Mouse (Mus musculus): ENCODE measurements around the gene Tdgf1. TPM values are rescaled to one million over a fixed set of nuclear protein-coding genes. Genes with fewer than 3 reads are reported as not detected.

Gene Tdgf1
- total and polyA plus RNA-seq, 2 experiments from 2014 or later: not detected

GRCm38 (mm10) chr9:110933850-110934437, 12.0 kb downstream of the Tdgf1 start:
- Histone ChIP-seq H3K4me3 (ENCODE audit: low read depth, low read length) (no peak overlapping the region), H3K9ac (replicated peaks; ENCODE audit: low read length, poor library complexity, severe bottlenecking) (no peak overlapping the region), H3K27ac (ENCODE audit: low read depth, low read length) (peak overlapping the region; percentile 51), H3K4me2 (ENCODE audit: low read depth, low read length, poor library complexity, severe bottlenecking) (no peak overlapping the region), H3K27me3 (ENCODE audit: insufficient read depth, low read length) (no peaks in the 10 kb centered on the region), H3K36me3 (ENCODE audit: insufficient read depth, low read length) (no peaks in the 10 kb centered on the region), H3K4me1 (ENCODE audit: insufficient read depth, low read length) (0 out of 2 replicates have a peak, but pooled peaks cover 3% of the 10 kb centered on the region), H3K9me3 (ENCODE audit: low read length) (no peaks in the 10 kb centered on the region)
- peak; percentile 83 for DNase-seq (ENCODE audit: low spot score)
- WGBS: 53% methylated on average over 12 of the region's 12 CpGs
- TF ChIP-seq CTCF (IDR thresholded peaks at IDR 0.05): no peak
- peak; percentile 78 for ATAC-seq (ENCODE audit: low FRiP score)

- H3K27ac ChIP-seq (ENCODE audit: low read depth, low read length): no peak overlapping the region
- H3K36me3 ChIP-seq (ENCODE audit: insufficient read depth, low read length): no peaks in the 10 kb centered on the region
These were observed 14.4 kb downstream of the Tdgf1 start for GRCm38 (mm10) chr9:110931573-110931972.

GRCm38 (mm10) chr9:110922759-110923158, 23.2 kb downstream of the Tdgf1 start:
- no peaks in the 10 kb centered on the region for H3K4me1 ChIP-seq (ENCODE audit: insufficient read depth, low read length)
- no peak overlapping the region for H3K27ac ChIP-seq (ENCODE audit: low read depth, low read length)
- WGBS: 23% methylated on average over 7 of the region's 7 CpGs

More at GRCm38 (mm10) chr9:110931573-110931972, 14.4 kb downstream of the Tdgf1 start:
- no peaks in the 10 kb centered on the region for H3K9me3 ChIP-seq (ENCODE audit: low read length)
- no peak for TF ChIP-seq CTCF (IDR thresholded peaks at IDR 0.05)
- no peak overlapping the region for H3K9ac ChIP-seq (replicated peaks; ENCODE audit: low read length, poor library complexity, severe bottlenecking)
- H3K4me2 ChIP-seq (ENCODE audit: low read depth, low read length, poor library complexity, severe bottlenecking): no peak overlapping the region
- H3K4me1 ChIP-seq (ENCODE audit: insufficient read depth, low read length): 0 out of 2 replicates have a peak, but pooled peaks cover 3% of the 10 kb centered on the region
- 61% methylated on average over 6 of the region's 6 CpGs for WGBS
- DNase-seq (ENCODE audit: low spot score): peak; percentile 41
- no peaks in the 10 kb centered on the region for H3K27me3 ChIP-seq (ENCODE audit: insufficient read depth, low read length)
- no peak overlapping the region for H3K4me3 ChIP-seq (ENCODE audit: low read depth, low read length)
- no peak for ATAC-seq (ENCODE audit: low FRiP score)

GRCm38 (mm10) chr9:110920665-110921419, 25.1 kb downstream of the Tdgf1 start:
- no peak overlapping the region for H3K27ac ChIP-seq (ENCODE audit: low read depth, low read length)
- H3K36me3 ChIP-seq (ENCODE audit: insufficient read depth, low read length): no peaks in the 10 kb centered on the region
- no peak overlapping the region for H3K4me3 ChIP-seq (ENCODE audit: low read depth, low read length)
- no peaks in the 10 kb centered on the region for H3K9me3 ChIP-seq (ENCODE audit: low read length)
- H3K4me2 ChIP-seq (ENCODE audit: low read depth, low read length, poor library complexity, severe bottlenecking): no peak overlapping the region
- DNase-seq (ENCODE audit: low spot score): no peak
- no peak for TF ChIP-seq CTCF (IDR thresholded peaks at IDR 0.05)
- no peaks in the 10 kb centered on the region for H3K27me3 ChIP-seq (ENCODE audit: insufficient read depth, low read length)
- no peaks in the 10 kb centered on the region for H3K4me1 ChIP-seq (ENCODE audit: insufficient read depth, low read length)
- WGBS: 48% methylated on average over 15 of the region's 15 CpGs
- no peak overlapping the region for H3K9ac ChIP-seq (replicated peaks; ENCODE audit: low read length, poor library complexity, severe bottlenecking)
- no peak for ATAC-seq (ENCODE audit: low FRiP score)

More at GRCm38 (mm10) chr9:110922759-110923158, 23.2 kb downstream of the Tdgf1 start:
- Histone ChIP-seq H3K36me3 (ENCODE audit: insufficient read depth, low read length) (no peaks in the 10 kb centered on the region), H3K4me3 (ENCODE audit: low read depth, low read length) (no peak overlapping the region), H3K9me3 (ENCODE audit: low read length) (no peaks in the 10 kb centered on the region), H3K27me3 (ENCODE audit: insufficient read depth, low read length) (no peaks in the 10 kb centered on the region), H3K4me2 (ENCODE audit: low read depth, low read length, poor library complexity, severe bottlenecking) (no peak overlapping the region), H3K9ac (replicated peaks; ENCODE audit: low read length, poor library complexity, severe bottlenecking) (no peak overlapping the region)
- DNase-seq (ENCODE audit: low spot score): peak; percentile 86
- no peak for ATAC-seq (ENCODE audit: low FRiP score)
- peak; percentile 92 for TF ChIP-seq CTCF (IDR thresholded peaks at IDR 0.05)

DNA sequence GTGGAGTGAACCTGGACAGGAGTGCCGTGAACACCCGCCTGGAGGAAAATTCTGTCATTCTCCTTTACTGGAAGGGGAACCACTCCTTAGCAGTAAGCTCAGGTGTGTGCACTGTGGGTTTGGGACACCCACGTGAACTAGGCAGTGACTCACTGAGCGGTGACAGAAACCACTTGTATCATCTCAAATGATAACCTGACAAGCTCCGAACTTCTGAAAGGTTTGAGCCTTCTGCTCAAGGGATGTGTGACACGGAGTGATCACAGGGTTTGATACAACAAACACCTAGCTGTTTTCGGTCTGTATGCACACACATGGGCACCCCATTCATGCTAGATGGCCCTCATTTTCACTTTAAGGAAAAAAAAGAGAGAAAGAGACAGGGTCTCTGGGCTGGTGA, 29.2 kb downstream of the Tdgf1 start, which contains the start of gene Fam240a:
Gene Fam240a (minus strand): TSS at position 76 of the 400 bp plus-strand sequence.
- no peaks in the 10 kb centered on the region for H3K4me1 ChIP-seq (ENCODE audit: insufficient read depth, low read length)
- H3K4me3 ChIP-seq (ENCODE audit: low read depth, low read length): no peak within 1 kb of the TSS
- no peaks in the 10 kb centered on the region for H3K27me3 ChIP-seq (ENCODE audit: insufficient read depth, low read length)
- no peak within 1 kb of the TSS for H3K27ac ChIP-seq (ENCODE audit: low read depth, low read length)
- no peak for TF ChIP-seq CTCF (IDR thresholded peaks at IDR 0.05)
- DNase-seq (ENCODE audit: low spot score) (no peak), ATAC-seq (ENCODE audit: low FRiP score) (no peak)
- no peaks in the 10 kb centered on the region for H3K36me3 ChIP-seq (ENCODE audit: insufficient read depth, low read length)
- H3K9ac ChIP-seq (replicated peaks; ENCODE audit: low read length, poor library complexity, severe bottlenecking): no peak within 1 kb of the TSS
- H3K9me3 ChIP-seq (ENCODE audit: low read length): no peaks in the 10 kb centered on the region
- no peak within 1 kb of the TSS for H3K4me2 ChIP-seq (ENCODE audit: low read depth, low read length, poor library complexity, severe bottlenecking)
- 93% methylated on average over 7 of the region's 7 CpGs for WGBS

DNA sequence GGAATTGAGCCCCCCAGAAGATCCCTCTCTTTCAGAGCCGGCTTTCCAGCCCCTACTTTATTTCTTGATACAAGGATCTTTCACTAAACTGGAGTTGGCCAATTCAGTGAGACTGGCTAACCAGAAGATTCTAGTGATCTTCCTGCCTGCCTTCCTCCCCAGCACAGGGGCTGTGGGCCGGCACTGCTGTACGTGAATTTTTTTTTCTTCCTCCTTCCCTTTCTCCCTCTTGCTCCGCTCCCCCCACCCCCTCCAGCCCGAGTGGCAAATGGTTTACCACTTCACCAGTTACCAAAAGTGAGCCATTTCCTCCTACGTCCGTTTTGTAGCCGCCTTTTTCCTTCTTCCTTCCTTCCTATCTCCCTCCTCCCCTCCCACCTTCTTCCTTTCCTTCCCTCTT, 30.5 kb downstream of the Tdgf1 start:
- H3K9me3 ChIP-seq (ENCODE audit: low read length): no peaks in the 10 kb centered on the region
- no peak overlapping the region for H3K9ac ChIP-seq (replicated peaks; ENCODE audit: low read length, poor library complexity, severe bottlenecking)
- WGBS: 79% methylated on average over 8 of the region's 8 CpGs
- ATAC-seq (ENCODE audit: low FRiP score): no peak
- DNase-seq (ENCODE audit: low spot score): no peak
- no peak overlapping the region for H3K4me2 ChIP-seq (ENCODE audit: low read depth, low read length, poor library complexity, severe bottlenecking)
- no peak overlapping the region for H3K27ac ChIP-seq (ENCODE audit: low read depth, low read length)
- no peaks in the 10 kb centered on the region for H3K27me3 ChIP-seq (ENCODE audit: insufficient read depth, low read length)
- no peaks in the 10 kb centered on the region for H3K36me3 ChIP-seq (ENCODE audit: insufficient read depth, low read length)
- H3K4me1 ChIP-seq (ENCODE audit: insufficient read depth, low read length): no peaks in the 10 kb centered on the region
- no peak for TF ChIP-seq CTCF (IDR thresholded peaks at IDR 0.05)
- no peak overlapping the region for H3K4me3 ChIP-seq (ENCODE audit: low read depth, low read length)
